Mouse (Mus musculus) heart, postnatal 36 days (tissue): ENCODE results near the gene Fyn. TPM values are rescaled to one million over a fixed set of nuclear protein-coding genes. Genes with fewer than 3 reads are reported as not detected.

Experiments
- total RNA-seq, 2 experiments: library from RNA; stranded (reverse); gene quantifications; 2 replicates each; pipeline ENCODE4 v1.2.3; 2021

The Fyn gene
- total RNA-seq, 2 experiments from 2014 or later: 32.1 to 35.1 TPM

Other genes with a start within 250 kb of the Fyn start
- 1 to 10 TPM; 5.4 to 6.7 TPM for gene Fam229b, start 234.9 kb upstream of the Fyn start, total RNA-seq
- 1 to 10 TPM; 1.0 to 1.2 TPM for gene Tube1, start 234.9 kb upstream of the Fyn start, total RNA-seq
- not detected for gene Ccn6, start 205.1 kb upstream of the Fyn start, total RNA-seq
- 1 to 10 TPM; 7.2 to 8.0 TPM for gene Traf3ip2, start 244.1 kb downstream of the Fyn start, total RNA-seq